Mouse (Mus musculus) heart, embryonic 13.5 days (tissue): ENCODE data around the gene Clpp. TPM values are rescaled to one million over a fixed set of nuclear protein-coding genes. Genes with fewer than 3 reads are reported as not detected.

Experiments
- ATAC-seq: fragments of 200-750 bp; cut with Nextera tagmentation; 2 replicates; pipeline ENCODE4 v1.8.0; 2017; ENCODE audit warnings: moderate TSS enrichment; ENCODE audit not compliant: insufficient number of reproducible peaks, low FRiP score, low TSS enrichment; ENCODE audit errors: extremely low read depth
- H3K27ac ChIP-seq: fragments of 300-500 bp; sonication (generic); replicated peaks from 2 replicates; pipeline ENCODE4 v1.5.1; 2015; ENCODE audit warnings: moderate library complexity, mild to moderate bottlenecking, inconsistent platforms
- H3K27me3 ChIP-seq: fragments of 300-500 bp; sonication (generic); replicated peaks from 2 replicates; pipeline ENCODE4 v1.6.1; 2015; ENCODE audit warnings: mild to moderate bottlenecking, inconsistent platforms
- H3K36me3 ChIP-seq: fragments of 300-500 bp; sonication (generic); 2 replicates; pipeline ENCODE4 v1.6.1; 2015; ENCODE audit warnings: mild to moderate bottlenecking, inconsistent platforms
- H3K4me1 ChIP-seq: fragments of 300-500 bp; sonication (generic); 2 replicates; pipeline ENCODE4 v1.6.1; 2015; ENCODE audit warnings: inconsistent platforms
- H3K4me2 ChIP-seq: fragments of 300-500 bp; sonication (generic); 2 replicates; pipeline ENCODE4 v1.6.1; 2015; ENCODE audit warnings: inconsistent platforms, mild to moderate bottlenecking, moderate library complexity
- H3K4me3 ChIP-seq: fragments of 300-500 bp; sonication (generic); 2 replicates; pipeline ENCODE4 v1.5.1; 2015; ENCODE audit warnings: moderate library complexity, mild to moderate bottlenecking, inconsistent platforms
- H3K9ac ChIP-seq: fragments of 300-500 bp; sonication (generic); 2 replicates; pipeline ENCODE4 v1.6.1; 2015; ENCODE audit warnings: inconsistent platforms, mild to moderate bottlenecking, moderate library complexity
- H3K9me3 ChIP-seq: fragments of 300-500 bp; sonication (generic); 2 replicates; pipeline ENCODE4 v1.6.1; 2016; ENCODE audit warnings: inconsistent platforms
- WGBS: fragments of 180-500 bp; shearing (Covaris S2); methylation state at CpG from one replicate; pipeline ENCODE4 v1.1.7; 2015; ENCODE audit warnings: mixed read lengths; 5-methylcytosine and 5-hydroxymethylcytosine counted together
- polyA plus RNA-seq: library from polyadenylated mRNA; unstranded; fragments of >200 nt; fragmentation: Nextera tagmentation; extraction: Ambion mirVana; gene quantifications from 2 replicates; pipeline ENCODE4 v1.2.1, GENCODE M21; 2015

Gene Clpp
- polyA plus RNA-seq: 110 and 125 TPM in 2 replicates

DNA sequence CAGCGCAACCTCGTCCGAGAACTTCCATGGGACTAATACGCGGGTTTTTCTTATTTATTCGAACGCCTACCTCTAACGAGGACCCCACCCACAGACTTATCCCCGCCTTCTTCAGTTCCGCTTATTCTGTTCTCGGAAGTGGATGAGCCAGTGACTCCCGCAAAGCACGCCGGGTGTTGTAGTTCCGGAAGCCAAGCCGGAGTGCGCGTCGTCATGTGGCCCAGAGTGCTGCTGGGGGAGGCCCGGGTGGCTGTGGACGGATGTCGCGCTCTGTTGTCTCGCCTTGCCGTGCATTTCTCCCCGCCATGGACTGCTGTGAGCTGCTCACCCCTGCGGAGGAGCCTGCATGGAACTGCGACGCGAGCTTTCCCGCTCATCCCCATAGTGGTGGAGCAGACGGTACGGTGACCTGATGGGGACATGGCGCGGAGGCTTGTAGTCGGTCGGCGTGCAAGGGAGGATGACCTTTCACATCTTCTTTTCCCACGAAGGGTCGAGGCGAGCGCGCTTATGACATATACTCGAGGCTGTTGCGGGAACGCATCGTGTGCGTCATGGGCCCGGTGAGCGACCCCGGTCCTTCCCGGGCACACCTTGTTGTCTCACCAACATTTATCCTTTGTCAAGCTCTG, at the start of gene Clpp:
TSS of gene Clpp (plus strand) at position 191 of the 632 bp plus-strand sequence.
- WGBS: under 1% methylated on average over 52 of the region's 52 CpGs
- Histone ChIP-seq H3K9ac (peak within 1 kb of the TSS; percentile 91), H3K4me2 (peak within 1 kb of the TSS; percentile 87), H3K4me3 (peak within 1 kb of the TSS; percentile 81), H3K36me3 (peaks cover 40% of the 10 kb centered on the region), H3K9me3 (no peaks in the 10 kb centered on the region), H3K27ac (peak within 1 kb of the TSS; percentile 76), H3K27me3 (no peaks in the 10 kb centered on the region), H3K4me1 (peaks cover 15% of the 10 kb centered on the region)
- ATAC-seq: peak; percentile 91

DNA sequence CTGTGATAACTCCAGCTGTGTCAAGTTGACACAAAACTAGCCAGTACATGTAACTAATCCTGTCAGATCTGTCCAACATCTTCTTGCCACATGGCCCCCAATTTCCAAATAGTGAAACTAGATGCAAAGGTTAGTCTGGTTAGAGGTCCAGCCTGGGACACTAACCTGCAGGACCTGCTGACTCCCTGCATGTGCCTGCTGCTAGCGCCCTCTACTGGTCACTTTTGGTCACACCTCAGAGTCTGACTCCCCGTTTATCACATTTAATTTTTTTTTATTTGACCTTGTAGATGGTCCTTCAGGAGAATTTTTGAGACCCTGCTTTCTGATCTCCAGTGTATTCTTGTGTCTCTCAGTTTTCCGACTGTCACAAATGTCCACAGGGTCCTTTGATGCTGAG, 39.2 kb upstream of the Clpp start:
- no peak overlapping the region for H3K27ac ChIP-seq

DNA sequence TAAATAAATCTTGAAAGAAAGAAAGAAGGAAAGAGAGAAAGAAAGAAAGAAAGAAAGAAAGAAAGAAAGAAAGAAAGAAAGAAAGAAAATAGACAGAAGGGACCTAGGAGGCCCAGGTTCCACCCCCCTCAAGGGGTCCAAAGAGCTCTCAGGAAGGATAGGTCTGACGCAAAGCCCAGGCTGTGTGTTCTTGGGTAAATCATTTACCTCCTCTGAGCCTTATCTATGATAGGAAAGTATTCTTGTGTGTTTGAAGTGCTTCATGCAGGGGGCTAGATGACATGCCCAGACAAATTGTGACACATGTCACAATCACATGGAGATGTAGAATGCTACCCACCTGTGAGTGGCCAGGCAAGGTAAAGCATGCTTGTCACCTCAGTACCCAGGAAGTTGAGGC, 37.5 kb upstream of the Clpp start:
- WGBS: 85% methylated on average over 1 of the region's 1 CpGs
- Histone ChIP-seq H3K36me3 (no peaks in the 10 kb centered on the region), H3K9me3 (no peaks in the 10 kb centered on the region), H3K27me3 (peaks cover 18% of the 10 kb centered on the region; the same call in 1 of the 2 replicates), H3K9ac (no peak overlapping the region), H3K4me3 (no peak overlapping the region), H3K4me2 (no peak overlapping the region), H3K27ac (no peak overlapping the region), H3K4me1 (no peaks in the 10 kb centered on the region)
- no peak for ATAC-seq

More for the DNA sequence above, 39.2 kb upstream of the Clpp start:
- H3K27me3 ChIP-seq: peaks cover 21% of the 10 kb centered on the region; the same call in 1 of the 2 replicates
- WGBS: 11% methylated on average over 3 of the region's 3 CpGs
- H3K4me2 ChIP-seq: no peak overlapping the region
- no peaks in the 10 kb centered on the region for H3K4me1 ChIP-seq
- no peak overlapping the region for H3K4me3 ChIP-seq
- peaks cover 5% of the 10 kb centered on the region; the same call in 1 of the 2 replicates for H3K9me3 ChIP-seq
- ATAC-seq: no peak
- no peaks in the 10 kb centered on the region for H3K36me3 ChIP-seq
- no peak overlapping the region for H3K9ac ChIP-seq

GRCm38 (mm10) chr17:56954871-56955270, 35.2 kb upstream of the Clpp start:
- no peak overlapping the region for H3K27ac ChIP-seq
- WGBS: 68% methylated on average over 7 of the region's 7 CpGs
- no peak overlapping the region for H3K4me3 ChIP-seq
- peaks cover 4% of the 10 kb centered on the region; the same call in 1 of the 2 replicates for H3K4me1 ChIP-seq
- no peak overlapping the region for H3K9ac ChIP-seq
- no peaks in the 10 kb centered on the region for H3K36me3 ChIP-seq
- H3K4me2 ChIP-seq: no peak overlapping the region
- H3K27me3 ChIP-seq: peaks cover 18% of the 10 kb centered on the region; the same call in 1 of the 2 replicates
- no peaks in the 10 kb centered on the region for H3K9me3 ChIP-seq
- ATAC-seq: no peak

DNA sequence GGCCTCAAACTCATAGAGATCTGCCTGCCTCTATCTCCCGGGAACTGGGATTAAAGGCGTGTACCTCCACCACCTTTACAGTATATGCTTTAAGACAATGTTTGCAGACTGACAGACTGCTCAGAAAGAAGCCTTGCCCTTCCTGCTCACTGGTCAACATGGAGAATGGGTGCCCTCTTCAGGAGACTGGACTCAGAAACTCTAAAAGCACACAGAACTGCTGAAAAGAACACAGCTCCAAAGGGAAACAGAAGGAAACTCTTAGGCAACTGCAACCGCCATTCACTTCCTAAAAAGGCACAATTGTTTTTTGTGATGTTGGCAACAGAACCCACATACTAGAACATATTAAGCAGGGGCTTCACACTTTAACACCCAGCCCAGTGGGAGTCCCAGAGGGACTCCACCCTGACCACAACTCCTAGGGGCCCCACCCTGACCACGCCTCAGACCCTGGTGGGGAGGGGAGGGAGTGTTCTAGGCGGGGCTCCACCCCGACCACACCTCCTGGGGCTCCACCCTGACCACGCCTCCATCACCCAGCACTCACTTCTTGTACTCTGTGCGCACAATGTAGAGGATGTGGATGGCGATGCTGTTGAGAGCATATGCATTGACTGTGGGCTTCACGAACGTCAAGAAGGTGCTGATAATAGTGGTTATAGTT, 32.2 kb upstream of the Clpp start:
- peak; percentile 51; the same call in 1 of the 2 replicates for ATAC-seq
- 20% methylated on average over 11 of the region's 11 CpGs for WGBS
- Histone ChIP-seq H3K27ac (no peak overlapping the region), H3K9ac (no peak overlapping the region), H3K4me1 (peaks cover 4% of the 10 kb centered on the region; the same call in 1 of the 2 replicates), H3K27me3 (peaks cover 15% of the 10 kb centered on the region; the same call in 1 of the 2 replicates), H3K4me3 (no peak overlapping the region), H3K9me3 (no peaks in the 10 kb centered on the region), H3K4me2 (no peak overlapping the region), H3K36me3 (no peaks in the 10 kb centered on the region)

DNA sequence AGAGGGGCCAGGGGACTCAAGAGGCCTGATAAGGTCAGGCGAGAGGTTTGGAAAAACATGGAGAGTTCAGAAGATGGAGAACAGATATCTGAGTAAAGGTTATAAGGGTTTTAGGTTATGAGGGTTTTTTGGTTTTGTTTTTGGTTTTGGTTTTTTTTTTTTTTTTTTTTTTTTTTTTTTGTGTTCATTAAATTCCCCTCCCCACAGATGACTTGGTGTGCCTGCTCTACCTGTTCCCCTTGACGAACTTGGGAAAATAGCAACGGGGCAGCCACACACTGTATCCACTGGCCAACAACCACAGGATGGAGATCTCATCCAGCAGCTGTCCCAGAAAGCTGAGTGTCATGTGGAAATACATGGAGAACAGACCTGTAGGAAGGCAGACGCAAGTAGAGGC, 31.4 kb upstream of the Clpp start:
- no peaks in the 10 kb centered on the region for H3K36me3 ChIP-seq
- peaks cover 4% of the 10 kb centered on the region; the same call in 1 of the 2 replicates for H3K4me1 ChIP-seq
- H3K27ac ChIP-seq: no peak overlapping the region
- no peaks in the 10 kb centered on the region for H3K9me3 ChIP-seq
- H3K27me3 ChIP-seq: peaks cover 8% of the 10 kb centered on the region; the same call in 1 of the 2 replicates
- no peak overlapping the region for H3K4me2 ChIP-seq
- 50% methylated on average over 4 of the region's 4 CpGs for WGBS
- no peak for ATAC-seq
- H3K9ac ChIP-seq: no peak overlapping the region
- no peak overlapping the region for H3K4me3 ChIP-seq

- no peak for ATAC-seq
- Histone ChIP-seq H3K4me2 (no peak overlapping the region), H3K9me3 (no peaks in the 10 kb centered on the region), H3K4me1 (peaks cover 4% of the 10 kb centered on the region; the same call in 1 of the 2 replicates), H3K36me3 (no peaks in the 10 kb centered on the region), H3K27me3 (peaks cover 8% of the 10 kb centered on the region; the same call in 1 of the 2 replicates), H3K27ac (no peak overlapping the region), H3K9ac (no peak overlapping the region), H3K4me3 (no peak overlapping the region)
- WGBS: 79% methylated on average over 4 of the region's 4 CpGs
Observed at GRCm38 (mm10) chr17:56961880-56962279, 28.2 kb upstream of the Clpp start.

GRCm38 (mm10) chr17:56962642-56963405, 27.3 kb upstream of the Clpp start:
- Histone ChIP-seq H3K4me3 (no peak overlapping the region), H3K9me3 (no peaks in the 10 kb centered on the region), H3K27ac (no peak overlapping the region), H3K27me3 (peaks cover 8% of the 10 kb centered on the region; the same call in 1 of the 2 replicates), H3K9ac (no peak overlapping the region), H3K4me2 (no peak overlapping the region), H3K36me3 (no peaks in the 10 kb centered on the region), H3K4me1 (peaks cover 4% of the 10 kb centered on the region; the same call in 1 of the 2 replicates)
- no peak for ATAC-seq
- 67% methylated on average over 5 of the region's 5 CpGs for WGBS

DNA sequence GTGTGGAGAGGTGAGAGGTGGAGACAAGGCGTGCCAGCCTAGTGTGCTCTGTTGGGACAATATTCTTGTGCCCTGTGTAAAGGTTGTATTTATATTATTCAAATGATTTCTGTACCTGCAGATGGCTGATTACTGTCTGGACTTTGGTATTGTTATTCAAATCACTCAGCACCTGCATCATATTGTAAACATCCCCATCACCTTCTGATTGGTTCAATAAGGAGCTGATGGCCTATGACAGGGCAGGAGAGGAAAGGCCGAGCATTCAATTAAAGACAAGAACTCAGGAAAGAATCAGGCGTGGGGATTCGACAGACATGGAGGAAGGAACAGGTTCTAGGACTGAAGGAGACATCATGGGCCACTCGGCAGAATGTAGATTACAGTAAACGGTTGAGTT, 26.5 kb upstream of the Clpp start:
- H3K4me1 ChIP-seq: no peaks in the 10 kb centered on the region
- 71% methylated on average over 6 of the region's 6 CpGs for WGBS
- H3K36me3 ChIP-seq: no peaks in the 10 kb centered on the region
- H3K4me3 ChIP-seq: no peak overlapping the region
- ATAC-seq: no peak
- peaks cover 8% of the 10 kb centered on the region; the same call in 1 of the 2 replicates for H3K27me3 ChIP-seq
- H3K9me3 ChIP-seq: no peaks in the 10 kb centered on the region
- no peak overlapping the region for H3K4me2 ChIP-seq
- H3K27ac ChIP-seq: no peak overlapping the region
- H3K9ac ChIP-seq: no peak overlapping the region

DNA sequence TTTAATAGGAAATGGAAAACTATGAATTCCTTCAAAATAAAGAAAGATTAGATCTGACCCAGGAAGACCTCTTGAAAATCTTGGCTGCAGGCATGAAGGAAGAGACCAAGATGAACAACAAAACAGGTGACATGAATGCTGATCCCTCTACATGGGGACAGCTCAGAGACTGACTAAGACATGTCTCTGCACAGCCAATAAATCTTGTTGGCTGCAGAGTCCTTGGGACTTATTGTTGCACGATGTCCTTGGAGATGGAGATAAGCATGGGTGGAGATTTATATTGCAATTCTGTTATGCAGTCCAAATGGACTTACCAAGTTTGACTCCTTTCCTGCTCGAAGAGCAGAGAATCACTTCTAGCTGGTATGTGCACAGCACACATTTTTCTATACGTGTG, 20.8 kb upstream of the Clpp start:
- no peak overlapping the region for H3K4me3 ChIP-seq
- no peak overlapping the region for H3K9ac ChIP-seq
- WGBS: 58% methylated on average over 3 of the region's 3 CpGs
- H3K9me3 ChIP-seq: no peaks in the 10 kb centered on the region
- ATAC-seq: no peak
- no peaks in the 10 kb centered on the region for H3K4me1 ChIP-seq
- no peak overlapping the region for H3K4me2 ChIP-seq
- no peaks in the 10 kb centered on the region for H3K36me3 ChIP-seq
- peaks cover 32% of the 10 kb centered on the region for H3K27me3 ChIP-seq
- H3K27ac ChIP-seq: no peak overlapping the region

GRCm38 (mm10) chr17:56970081-56970480, 20.0 kb upstream of the Clpp start:
- no peak overlapping the region for H3K4me2 ChIP-seq

More at GRCm38 (mm10) chr17:56970081-56970480, 20.0 kb upstream of the Clpp start:
- no peak for ATAC-seq
- Histone ChIP-seq H3K9ac (no peak overlapping the region), H3K27ac (no peak overlapping the region), H3K4me1 (no peaks in the 10 kb centered on the region), H3K27me3 (peaks cover 30% of the 10 kb centered on the region), H3K4me3 (no peak overlapping the region), H3K36me3 (no peaks in the 10 kb centered on the region), H3K9me3 (no peaks in the 10 kb centered on the region)
- WGBS: 55% methylated on average over 5 of the region's 5 CpGs
